Mouse (Mus musculus): ENCODE data around the gene Entpd1.

The Entpd1 gene

GRCm38 (mm10) chr19:40628950-40629349, 16.8 kb downstream of the Entpd1 start:
- no peak for DNase-seq (ENCODE audit: low spot score in 2 of 2)

- DNase-seq (ENCODE audit: low spot score in 2 of 2) = no peak
Measured at GRCm38 (mm10) chr19:40630096-40630495, 17.9 kb downstream of the Entpd1 start.

DNA sequence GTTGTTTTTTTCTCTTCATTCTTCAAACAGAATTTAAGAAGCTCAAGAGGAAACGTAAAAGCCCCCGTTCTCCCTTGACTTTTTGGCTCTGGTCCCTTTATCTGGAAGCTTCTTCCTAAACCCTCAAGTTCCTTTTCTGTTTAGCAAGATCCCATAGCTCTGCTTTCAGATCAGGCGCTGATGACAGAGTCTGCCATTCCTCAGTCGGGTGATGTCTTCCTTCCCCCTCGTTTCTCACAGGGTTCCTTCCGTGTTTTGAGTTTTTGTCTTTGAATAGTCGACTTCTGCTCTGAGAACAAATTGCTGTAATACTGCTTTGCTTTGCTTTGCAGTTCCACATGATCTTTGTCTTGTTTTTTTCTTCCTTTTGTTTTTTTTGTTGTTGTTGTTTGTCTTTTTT, 18.4 kb downstream of the Entpd1 start:
- DNase-seq (ENCODE audit: low spot score in 2 of 2) = no peak

- DNase-seq (ENCODE audit: low spot score in 2 of 2) = no peak
Measured at GRCm38 (mm10) chr19:40632193-40632592, 20.0 kb downstream of the Entpd1 start.

GRCm38 (mm10) chr19:40632668-40633067, 20.5 kb downstream of the Entpd1 start:
- no peak for DNase-seq (ENCODE audit: low spot score in 2 of 2)

- no peak for DNase-seq (ENCODE audit: low spot score in 2 of 2)
Measured at GRCm38 (mm10) chr19:40633144-40633543, 21.0 kb downstream of the Entpd1 start.

- no peak for DNase-seq (ENCODE audit: low spot score in 2 of 2)
Measured at GRCm38 (mm10) chr19:40637091-40637490, 24.9 kb downstream of the Entpd1 start.

DNA sequence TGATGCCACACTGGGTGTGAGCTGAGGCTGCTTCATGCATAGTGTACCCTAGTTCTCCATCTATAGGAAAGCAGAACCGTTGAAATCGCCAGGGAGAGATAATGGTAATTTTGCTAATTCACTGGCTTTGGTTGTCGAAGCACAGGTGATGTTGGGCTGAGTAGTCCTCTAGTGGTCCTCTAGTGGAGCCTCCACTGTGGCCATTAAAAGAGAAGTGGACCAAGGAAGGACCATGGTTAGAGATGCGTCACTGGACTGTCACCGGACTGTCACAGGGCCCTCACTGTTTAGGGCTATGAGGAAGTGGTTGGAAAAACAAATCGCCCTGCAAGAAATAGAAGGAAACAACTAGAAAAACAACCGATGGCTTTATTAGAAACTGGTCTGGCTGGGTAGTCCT, 25.4 kb downstream of the Entpd1 start:
- DNase-seq (ENCODE audit: low spot score in 2 of 2) = no peak

DNA sequence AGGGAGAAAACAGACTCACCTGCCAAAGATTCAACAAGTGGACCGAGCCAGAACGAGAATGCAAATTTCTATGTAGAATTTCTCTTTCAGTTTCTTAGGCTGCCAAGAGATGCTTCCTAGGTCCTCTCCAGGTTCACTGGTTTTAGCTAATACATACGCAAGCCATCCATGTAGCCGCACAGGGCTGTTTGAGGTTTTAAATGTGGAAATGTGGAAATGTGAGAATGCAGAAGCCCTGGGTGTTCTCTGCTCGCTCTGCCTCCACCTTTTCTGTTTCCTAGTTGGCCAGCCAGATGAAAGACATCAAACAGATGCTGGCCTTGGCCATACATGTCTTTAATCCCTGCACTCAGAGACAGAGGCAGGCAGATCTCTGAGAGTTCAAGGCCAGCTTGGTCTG, 26.4 kb downstream of the Entpd1 start:
- no peak for DNase-seq (ENCODE audit: low spot score in 2 of 2)

- no peak for DNase-seq (ENCODE audit: low spot score in 2 of 2)
Measured at GRCm38 (mm10) chr19:40639729-40640304, 27.7 kb downstream of the Entpd1 start.

DNA sequence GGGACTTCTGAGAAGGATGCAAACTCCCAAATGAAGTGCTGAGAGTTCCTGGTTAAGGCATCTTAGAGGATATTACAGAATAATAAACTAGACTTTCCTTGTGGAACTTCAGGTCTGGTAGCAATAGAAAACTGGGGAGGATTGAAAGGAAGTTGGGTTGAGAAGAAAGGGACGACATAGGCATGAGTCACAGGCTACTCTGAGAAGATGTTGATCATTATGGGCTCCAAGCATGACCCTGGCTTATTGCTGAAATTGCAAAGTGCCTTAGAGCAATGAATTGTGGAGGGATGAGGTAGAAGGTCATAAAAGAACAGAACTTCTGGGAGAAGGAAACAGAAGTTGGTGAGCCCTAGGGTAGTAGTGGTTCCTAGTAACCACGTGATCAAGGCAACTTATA, 28.6 kb downstream of the Entpd1 start:
- DNase-seq (ENCODE audit: low spot score in 2 of 2) = no peak

DNA sequence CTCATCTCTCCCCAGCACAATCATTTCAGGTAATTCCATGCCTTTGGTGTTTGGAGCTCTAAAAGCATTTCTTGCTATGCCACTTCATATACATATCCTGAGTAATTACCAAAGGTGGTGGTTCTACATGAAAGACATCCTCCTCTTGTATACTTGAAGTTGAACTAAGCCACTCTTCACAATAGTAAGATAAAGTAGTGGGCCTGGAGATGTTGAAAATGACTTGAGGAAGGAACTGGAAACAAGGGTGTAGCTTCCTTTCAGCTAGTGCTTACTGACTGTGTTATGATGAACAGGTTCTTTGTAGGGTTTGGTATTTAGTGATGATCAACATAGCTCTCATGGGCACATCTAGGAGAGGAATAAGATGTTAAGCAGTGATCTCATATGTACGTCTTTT, 31.7 kb downstream of the Entpd1 start:
- DNase-seq (ENCODE audit: low spot score in 2 of 2) = no peak

- DNase-seq (ENCODE audit: low spot score in 2 of 2) = no peak
Measured at GRCm38 (mm10) chr19:40646379-40646778, 34.2 kb downstream of the Entpd1 start.

DNA sequence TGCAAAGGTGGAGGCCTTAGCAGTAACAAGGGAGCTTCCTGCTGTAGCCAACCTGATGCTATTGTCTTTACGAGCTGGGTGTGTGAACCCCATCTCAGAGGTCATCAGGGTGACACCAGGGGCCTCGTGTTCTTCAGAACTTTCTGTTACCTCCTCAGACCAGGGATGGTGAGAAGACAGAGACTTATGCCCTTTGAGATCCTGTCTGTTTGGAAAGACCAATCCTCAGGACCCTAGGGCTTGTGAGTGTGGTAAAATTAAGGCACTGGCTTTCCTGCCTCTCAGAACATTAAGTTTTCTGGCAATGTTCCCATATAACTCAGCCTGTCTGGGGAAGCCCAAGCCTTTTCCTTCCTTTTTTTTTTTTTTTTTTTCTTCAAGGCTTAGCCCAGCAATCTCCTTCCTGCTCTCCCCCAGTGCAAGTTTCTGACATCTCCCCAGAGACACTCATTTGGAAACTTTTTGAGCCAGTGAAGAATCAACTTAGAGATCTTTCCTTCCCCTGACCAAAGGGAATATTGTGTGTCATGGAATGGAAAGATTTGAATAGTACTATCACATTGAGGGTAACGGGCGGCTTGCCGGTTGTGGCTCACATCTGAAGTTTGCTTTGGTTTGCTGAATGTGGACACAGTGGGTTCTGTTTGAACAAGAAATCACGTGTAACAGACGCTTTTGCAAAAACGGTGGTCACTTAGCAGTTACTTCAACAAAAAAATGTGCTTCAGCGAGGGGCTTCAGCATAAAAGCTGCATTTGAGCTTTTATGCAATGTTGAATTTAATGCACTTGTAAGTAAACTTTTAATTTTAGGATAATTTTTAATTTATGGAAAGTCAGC, 35.4 kb downstream of the Entpd1 start:
- DNase-seq (ENCODE audit: low spot score in 2 of 2) = no peak

GRCm38 (mm10) chr19:40650090-40650489, 37.9 kb downstream of the Entpd1 start:
- no peak for DNase-seq (ENCODE audit: low spot score in 2 of 2)

DNA sequence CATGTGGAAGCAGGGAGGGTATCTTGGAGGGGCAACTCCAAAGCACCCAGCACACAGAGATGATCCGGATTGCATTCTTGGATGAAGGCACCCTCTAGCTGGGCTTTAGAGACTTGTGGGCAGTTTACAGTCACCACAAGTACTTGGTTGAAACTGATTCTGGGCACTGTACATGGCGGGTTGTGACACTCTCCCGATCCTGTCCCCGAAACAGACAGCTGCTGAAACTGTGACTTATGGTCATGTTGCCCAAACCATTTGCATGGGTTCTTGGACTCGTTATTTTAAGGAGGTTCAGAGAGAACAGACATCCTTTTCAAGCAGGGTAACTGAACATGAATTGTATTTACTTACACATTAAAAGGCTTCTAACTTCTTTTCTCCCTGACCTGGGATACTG, 44.0 kb downstream of the Entpd1 start:
- no peak for DNase-seq (ENCODE audit: low spot score in 2 of 2)

- DNase-seq (ENCODE audit: low spot score in 2 of 2) = no peak
Measured at GRCm38 (mm10) chr19:40658281-40658680, 46.1 kb downstream of the Entpd1 start.

DNA sequence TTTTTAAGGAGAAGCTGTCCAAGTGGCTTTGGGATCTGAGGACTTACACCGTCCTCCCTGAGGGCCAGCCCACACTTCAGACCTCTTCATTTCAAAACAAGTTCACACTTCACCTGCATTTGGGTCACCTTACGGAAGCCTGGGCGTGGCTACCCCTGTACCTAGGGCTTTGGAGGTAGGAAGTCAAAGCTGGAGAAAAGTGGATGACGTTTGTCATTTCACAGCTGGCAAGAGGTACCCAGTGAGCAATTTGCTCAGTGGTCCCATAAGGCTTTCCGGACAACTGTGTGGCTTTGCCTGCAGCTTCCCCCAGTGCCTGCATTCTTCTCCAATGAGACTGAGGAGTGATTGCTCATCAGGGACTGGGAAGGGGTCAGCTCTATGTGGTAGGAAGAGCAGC, 46.8 kb downstream of the Entpd1 start:
- DNase-seq (ENCODE audit: low spot score in 2 of 2) = no peak

DNA sequence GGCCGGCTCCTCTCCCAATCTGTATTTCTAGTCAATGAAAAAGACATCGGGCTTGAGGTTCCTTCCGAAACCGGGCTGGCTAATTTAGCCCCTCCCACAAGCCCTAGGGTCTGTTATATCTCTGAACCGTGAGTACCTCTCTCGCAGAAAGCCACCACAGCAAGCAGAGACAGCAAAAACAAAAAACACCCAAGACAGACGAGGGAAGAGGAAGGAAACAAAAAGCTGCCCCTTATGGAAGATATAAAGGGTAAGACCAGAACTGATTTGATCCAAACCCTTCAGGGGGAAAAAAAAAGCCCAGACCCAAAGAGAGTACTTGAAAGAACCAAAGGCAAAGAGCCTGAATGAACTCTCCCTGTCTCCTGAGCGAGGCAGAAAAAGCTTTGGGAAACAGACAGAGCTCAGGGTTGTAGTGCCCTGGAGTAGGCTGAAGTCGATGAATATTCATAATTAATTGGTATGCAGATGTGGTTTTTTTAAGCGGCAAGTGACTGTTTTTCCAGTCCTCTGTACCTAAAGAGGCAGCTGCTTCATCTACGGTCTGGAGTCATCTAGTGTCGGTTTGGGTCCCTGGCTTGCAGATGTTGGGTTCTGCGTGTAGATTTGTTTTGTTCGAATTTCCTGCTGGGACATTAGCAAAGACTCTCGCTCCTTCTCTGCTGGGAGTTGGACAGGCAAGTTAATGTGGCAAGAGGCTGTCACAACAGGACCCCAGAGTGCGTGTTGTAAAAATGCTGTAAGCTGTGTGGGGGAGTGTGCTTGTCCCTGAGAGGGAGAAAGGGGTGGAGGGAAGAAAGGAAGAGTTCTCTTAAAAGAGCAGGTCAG, 47.7 kb downstream of the Entpd1 start:
- DNase-seq (ENCODE audit: low spot score in 2 of 2) = no peak

- no peak for DNase-seq (ENCODE audit: low spot score in 2 of 2)
Measured at GRCm38 (mm10) chr19:40660510-40660909, 48.3 kb downstream of the Entpd1 start.

DNA sequence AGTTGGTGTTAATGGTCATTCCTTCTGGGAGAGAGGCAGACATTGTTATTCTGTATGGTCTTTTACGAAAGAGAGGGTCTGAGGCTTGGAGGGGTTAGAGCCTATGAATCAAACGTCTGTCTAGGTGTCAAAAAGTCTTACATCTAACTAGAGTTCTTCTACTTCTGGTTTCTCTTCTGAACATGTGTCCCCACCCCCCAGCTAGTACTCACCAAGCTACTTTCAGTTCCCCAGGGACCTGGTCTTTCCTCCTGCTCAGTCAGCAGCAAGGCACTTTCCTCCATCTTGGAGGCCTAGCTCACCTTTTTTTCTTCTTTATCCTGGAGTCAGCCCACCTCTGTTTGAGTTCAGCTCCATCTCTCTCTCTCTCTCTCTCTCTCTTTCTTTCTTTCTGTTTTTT, 48.9 kb downstream of the Entpd1 start:
- peak in 1 of 2 experiments; percentile 35 for DNase-seq (ENCODE audit: low spot score in 2 of 2)

DNA sequence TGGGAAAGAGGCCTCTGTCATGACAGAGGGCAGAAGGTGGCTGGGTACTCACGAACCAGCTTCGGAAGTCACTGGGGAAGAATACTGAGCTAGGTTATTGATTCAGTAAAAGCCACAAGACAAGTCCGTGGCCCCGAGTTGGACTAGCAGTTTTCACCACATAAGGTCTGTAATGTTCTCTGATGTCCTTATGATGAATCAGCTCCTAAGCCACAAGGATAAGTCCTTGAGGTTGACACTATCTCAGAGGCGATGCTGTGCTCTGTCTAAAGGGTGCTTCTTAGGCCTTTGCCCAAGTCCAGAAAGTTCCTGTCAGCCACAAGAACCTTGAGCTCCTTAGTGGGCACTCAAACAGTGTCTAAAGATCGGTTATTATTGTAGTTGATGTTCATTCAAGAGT, 49.7 kb downstream of the Entpd1 start:
- DNase-seq (ENCODE audit: low spot score in 2 of 2) = no peak

DNA sequence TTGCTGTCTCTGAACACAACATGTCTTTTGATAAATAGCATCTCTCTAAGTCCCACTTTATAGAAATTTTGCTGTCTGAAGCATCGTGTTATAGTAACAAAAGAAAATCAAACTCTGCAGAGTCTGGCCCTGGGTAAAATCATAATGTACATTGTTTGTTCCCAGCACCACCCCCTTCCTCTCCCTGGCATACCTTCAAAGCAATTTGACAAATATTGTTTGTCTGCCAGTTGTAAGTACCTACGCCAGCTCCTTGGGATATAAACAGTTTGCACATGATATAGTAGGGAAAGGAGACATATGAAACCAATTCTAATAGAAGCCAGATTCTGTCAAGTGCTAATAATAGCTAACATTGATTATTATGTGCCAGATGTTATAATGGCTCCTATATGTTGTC, 50.6 kb downstream of the Entpd1 start:
- DNase-seq (ENCODE audit: low spot score in 2 of 2) = no peak
